Mouse (Mus musculus) heart, embryonic 12.5 days (tissue): ENCODE measurements around the gene Dnajc3. TPM values are rescaled to one million over a fixed set of nuclear protein-coding genes. Genes with fewer than 3 reads are reported as not detected.
"Not testable (repeated sequence)": the region's sequence is repeated elsewhere in the genome, so short reads cannot be mapped to it uniquely, and the experiment has no call there.

Source experiments
- ATAC-seq: fragments of 200-750 bp; cut with Nextera tagmentation; 2 replicates; pipeline ENCODE4 v1.8.0; 2017; ENCODE audit warnings: moderate TSS enrichment, moderate library complexity; ENCODE audit not compliant: insufficient number of reproducible peaks, low FRiP score
- H3K27ac ChIP-seq: fragments of 300-500 bp; sonication (generic); 2 replicates; pipeline ENCODE4 v1.5.1; 2016; ENCODE audit warnings: mild to moderate bottlenecking, moderate library complexity; ENCODE audit not compliant: poor library complexity, severe bottlenecking
- H3K27me3 ChIP-seq: fragments of 300-500 bp; sonication (generic); replicated peaks from 2 replicates; pipeline ENCODE4 v1.6.1; 2016; ENCODE audit warnings: mild to moderate bottlenecking, moderate library complexity
- H3K36me3 ChIP-seq: fragments of 300-500 bp; sonication (generic); 2 replicates; pipeline ENCODE4 v1.6.1; 2016; ENCODE audit warnings: mild to moderate bottlenecking, moderate library complexity
- H3K4me1 ChIP-seq: fragments of 300-500 bp; sonication (generic); replicated peaks from 2 replicates; pipeline ENCODE4 v1.6.1; 2016; ENCODE audit warnings: mild to moderate bottlenecking
- H3K4me2 ChIP-seq: fragments of 300-500 bp; sonication (generic); 2 replicates; pipeline ENCODE4 v1.6.1; 2016; ENCODE audit warnings: mild to moderate bottlenecking, moderate library complexity
- H3K4me3 ChIP-seq: fragments of 300-500 bp; sonication (generic); 2 replicates; pipeline ENCODE4 v1.5.1; 2016; ENCODE audit warnings: mild to moderate bottlenecking
- H3K9ac ChIP-seq: fragments of 300-500 bp; sonication (generic); 2 replicates; pipeline ENCODE4 v1.6.1; 2016; ENCODE audit warnings: mild to moderate bottlenecking, moderate library complexity
- H3K9me3 ChIP-seq: fragments of 300-500 bp; sonication (generic); replicated peaks from 2 replicates; pipeline ENCODE4 v1.6.1; 2016; ENCODE audit warnings: mild to moderate bottlenecking, moderate library complexity
- WGBS: fragments of 180-500 bp; shearing (Covaris S2); methylation state at CpG from one replicate; pipeline ENCODE4 v1.1.7; 2016; 5-methylcytosine and 5-hydroxymethylcytosine counted together
- polyA plus RNA-seq: library from polyadenylated mRNA; unstranded; fragments of >200 nt; fragmentation: Nextera tagmentation; extraction: Ambion mirVana; gene quantifications from 2 replicates; pipeline ENCODE4 v1.2.1, GENCODE M21; 2016

Gene Dnajc3
- polyA plus RNA-seq, 1 experiment from 2014 or later: 33.1 TPM

- not testable (repeated sequence) for H3K4me1 ChIP-seq, H3K9ac ChIP-seq, H3K27me3 ChIP-seq, H3K9me3 ChIP-seq, H3K4me2 ChIP-seq, H3K4me3 ChIP-seq
- peak; percentile 74 for ATAC-seq
- Histone ChIP-seq H3K27ac (peak overlapping the region; percentile 36), H3K36me3 (peaks cover 47% of the 10 kb centered on the region)
- WGBS: 62% methylated on average over 8 of the region's 11 CpGs
Observed at GRCm38 (mm10) chr14:118982429-118983045, 44.8 kb downstream of the Dnajc3 start.

GRCm38 (mm10) chr14:118983396-118983795 is 45.6 kb downstream of the Dnajc3 start:
- Histone ChIP-seq H3K27ac (peak overlapping the region; percentile 36), H3K36me3 (peaks cover 38% of the 10 kb centered on the region), H3K9ac (no peak overlapping the region), H3K27me3 (no peaks in the 10 kb centered on the region), H3K9me3 (no peaks in the 10 kb centered on the region), H3K4me1 (no peaks in the 10 kb centered on the region; the same call in 1 of the 2 replicates), H3K4me2 (no peak overlapping the region), H3K4me3 (no peak overlapping the region)
- no peak for ATAC-seq

GRCm38 (mm10) chr14:118984161-118984560 is 46.4 kb downstream of the Dnajc3 start:
- WGBS: 80% methylated on average over 4 of the region's 4 CpGs
- no peak for ATAC-seq
- H3K36me3 ChIP-seq: peaks cover 37% of the 10 kb centered on the region

GRCm38 (mm10) chr14:118986653-118987522 is 49.1 kb downstream of the Dnajc3 start:
- Histone ChIP-seq H3K9ac (no peak overlapping the region), H3K27me3 (no peaks in the 10 kb centered on the region), H3K4me1 (peaks cover 5% of the 10 kb centered on the region; the same call in 1 of the 2 replicates), H3K4me2 (no peak overlapping the region), H3K27ac (no peak overlapping the region), H3K9me3 (no peaks in the 10 kb centered on the region), H3K4me3 (no peak overlapping the region), H3K36me3 (peaks cover 22% of the 10 kb centered on the region)
- ATAC-seq: no peak
- WGBS: 41% methylated on average over 16 of the region's 16 CpGs

More at GRCm38 (mm10) chr14:118984161-118984560, 46.4 kb downstream of the Dnajc3 start:
- Histone ChIP-seq H3K9me3 (no peaks in the 10 kb centered on the region), H3K27ac (no peak overlapping the region), H3K27me3 (no peaks in the 10 kb centered on the region), H3K4me1 (peaks cover 5% of the 10 kb centered on the region; the same call in 1 of the 2 replicates), H3K4me2 (no peak overlapping the region), H3K4me3 (no peak overlapping the region), H3K9ac (no peak overlapping the region)

GRCm38 (mm10) chr14:118987523-118988496 is 50.0 kb downstream of the Dnajc3 start:
- H3K4me2 ChIP-seq: peak overlapping the region; percentile 46
- no peaks in the 10 kb centered on the region for H3K27me3 ChIP-seq
- ATAC-seq: peak; percentile 85
- 43% methylated on average over 13 of the region's 13 CpGs for WGBS
- no peak overlapping the region for H3K4me3 ChIP-seq
- H3K27ac ChIP-seq: no peak overlapping the region
- H3K9ac ChIP-seq: no peak overlapping the region
- peaks cover 5% of the 10 kb centered on the region; the same call in 1 of the 2 replicates for H3K4me1 ChIP-seq
- peaks cover 27% of the 10 kb centered on the region for H3K36me3 ChIP-seq
- no peaks in the 10 kb centered on the region for H3K9me3 ChIP-seq

GRCm38 (mm10) chr14:118995226-118995925 is 57.6 kb downstream of the Dnajc3 start:
- WGBS: 73% methylated on average over 9 of the region's 9 CpGs
- Histone ChIP-seq H3K27ac (no peak overlapping the region), H3K36me3 (peaks cover 53% of the 10 kb centered on the region)

GRCm38 (mm10) chr14:119003320-119003719 is 65.5 kb downstream of the Dnajc3 start:
- Histone ChIP-seq H3K9ac (no peak overlapping the region), H3K27ac (no peak overlapping the region), H3K36me3 (peaks cover 22% of the 10 kb centered on the region), H3K4me3 (no peak overlapping the region), H3K27me3 (no peaks in the 10 kb centered on the region), H3K9me3 (no peaks in the 10 kb centered on the region), H3K4me1 (peaks cover 10% of the 10 kb centered on the region; the same call in 1 of the 2 replicates), H3K4me2 (no peak overlapping the region)
- no peak for ATAC-seq

More at GRCm38 (mm10) chr14:118995226-118995925, 57.6 kb downstream of the Dnajc3 start:
- Histone ChIP-seq H3K9me3 (no peaks in the 10 kb centered on the region), H3K4me2 (no peak overlapping the region), H3K4me3 (no peak overlapping the region), H3K9ac (no peak overlapping the region), H3K27me3 (no peaks in the 10 kb centered on the region), H3K4me1 (no peaks in the 10 kb centered on the region)
- ATAC-seq: no peak

- Histone ChIP-seq H3K4me3 (0 out of 2 replicates have a peak overlapping the region, but pooled peaks have one; percentile 10), H3K27ac (0 out of 2 replicates have a peak overlapping the region, but pooled peaks have one; percentile 0), H3K9ac (no peak overlapping the region)
Observed at GRCm38 (mm10) chr14:119005834-119006233, 68.1 kb downstream of the Dnajc3 start.

GRCm38 (mm10) chr14:119006441-119007102 is 68.8 kb downstream of the Dnajc3 start:
- H3K27ac ChIP-seq: no peak overlapping the region
- ATAC-seq: no peak
- H3K4me1 ChIP-seq: peaks cover 10% of the 10 kb centered on the region; the same call in 1 of the 2 replicates
- peaks cover 13% of the 10 kb centered on the region; the same call in 1 of the 2 replicates for H3K36me3 ChIP-seq
- H3K9me3 ChIP-seq: no peaks in the 10 kb centered on the region
- peak overlapping the region; percentile 98 for H3K4me2 ChIP-seq
- peak overlapping the region; percentile 67 for H3K9ac ChIP-seq
- H3K4me3 ChIP-seq: peak overlapping the region; percentile 64
- 1% methylated on average over 49 of the region's 49 CpGs for WGBS
- H3K27me3 ChIP-seq: no peaks in the 10 kb centered on the region

More at GRCm38 (mm10) chr14:119005834-119006233, 68.1 kb downstream of the Dnajc3 start:
- no peaks in the 10 kb centered on the region for H3K27me3 ChIP-seq
- no peaks in the 10 kb centered on the region for H3K9me3 ChIP-seq
- peak overlapping the region; percentile 32 for H3K4me2 ChIP-seq
- no peak for ATAC-seq
- 16% methylated on average over 5 of the region's 5 CpGs for whole genome bisulfite sequencing
- peaks cover 10% of the 10 kb centered on the region; the same call in 1 of the 2 replicates for H3K4me1 ChIP-seq
- peaks cover 17% of the 10 kb centered on the region for H3K36me3 ChIP-seq
